Mouse (Mus musculus): ENCODE data around the gene Scin.

The Scin gene

GRCm38 (mm10) chr12:40023014-40023642, 110.9 kb downstream of the Scin start:
- no peak for DNase-seq

GRCm38 (mm10) chr12:40022344-40022743, 111.7 kb downstream of the Scin start:
- no peak for DNase-seq

DNA sequence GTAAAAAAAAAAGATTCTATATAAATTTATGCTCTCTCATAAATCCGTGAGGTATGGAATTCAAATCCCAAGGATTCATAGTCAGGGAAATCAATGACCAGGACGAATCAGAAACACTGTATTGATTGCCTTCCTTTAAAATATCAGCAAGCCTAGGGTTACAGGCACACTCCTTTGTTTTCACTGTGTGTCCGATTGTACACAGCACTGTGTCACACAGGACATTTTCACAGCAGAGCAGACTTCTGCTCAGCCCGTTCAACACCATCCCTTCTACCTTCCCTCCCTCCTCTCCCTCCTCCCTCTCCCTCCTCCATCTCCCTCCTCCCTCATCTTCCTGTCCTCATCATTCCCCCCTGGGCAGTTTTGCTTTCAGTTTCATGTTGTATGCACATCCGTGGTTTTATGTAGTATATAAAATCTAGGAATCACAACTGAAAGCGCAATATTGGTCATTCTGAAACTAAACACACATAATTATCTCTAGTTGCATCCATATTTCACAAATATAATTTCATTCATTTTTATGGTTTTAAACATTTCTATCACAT, 116.0 kb downstream of the Scin start:
- DNase-seq = no peak

GRCm38 (mm10) chr12:40016648-40017460, 117.2 kb downstream of the Scin start:
- no peak for DNase-seq

- no peak for DNase-seq
Measured at GRCm38 (mm10) chr12:40016068-40016467, 118.0 kb downstream of the Scin start.

DNA sequence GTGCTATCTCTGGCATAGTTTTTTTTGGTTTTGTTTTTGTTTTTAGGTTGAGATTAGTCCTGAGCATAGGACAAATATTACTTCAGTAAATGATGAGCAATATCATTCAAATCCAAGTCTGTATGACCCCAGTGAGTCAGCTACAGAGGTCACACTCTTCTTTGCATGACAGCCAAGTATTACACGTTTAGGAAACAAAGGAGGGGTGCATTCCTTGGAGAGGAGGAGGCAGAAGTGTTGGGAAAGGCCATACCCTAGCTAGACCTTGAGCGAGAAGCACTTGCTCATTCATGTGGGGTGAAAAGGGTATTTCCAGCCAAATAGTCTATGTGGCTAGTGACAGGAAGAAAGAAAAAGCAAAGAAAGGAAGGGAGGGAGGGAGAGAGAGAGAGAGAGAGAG, 124.2 kb downstream of the Scin start:
- no peak for DNase-seq
